ENCODE assay signal across 15 mouse cellular contexts in the genomic region with DNA sequence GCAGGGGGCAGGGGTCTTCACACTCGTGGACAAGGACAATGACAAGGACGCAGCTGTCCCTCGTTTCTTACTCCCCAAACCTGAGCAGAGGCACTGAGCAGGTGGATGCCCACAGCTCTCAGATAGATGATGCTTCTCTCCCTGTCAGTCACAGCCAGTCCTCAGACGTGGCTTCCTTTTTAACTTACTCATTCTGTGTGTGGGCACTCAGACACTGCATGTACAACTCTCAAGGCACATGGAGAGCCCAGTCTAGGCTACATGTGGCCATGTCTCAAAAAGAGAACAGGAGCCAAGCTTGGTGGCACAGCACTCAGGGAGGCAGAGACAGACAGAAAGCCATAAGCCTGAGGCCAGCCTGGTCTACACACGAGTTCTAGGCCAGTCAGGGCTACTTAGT. TPM values are rescaled to one million over a fixed set of nuclear protein-coding genes. Genes with fewer than 3 reads are reported as not detected.
DNase-seq lines count a peak whose midpoint lies in the region; ATAC-seq and TF ChIP-seq lines count a peak whose summit lies in the region.
"Had no signal": no experiment of that assay in that cellular context is flagged by ENCODE, and none has a peak within 500 bp of the region (broad histone marks: within the 10 kb centered on the region; RNA-seq: fewer than 3 reads in every experiment).

No protein-coding gene starts in this region.

- no peak for TF ChIP-seq CTCF in lung, adult 2 months (IDR thresholded peaks at IDR 0.05; ENCODE audit: insufficient read depth, low read length)

- intact Hi-C loops in left cerebral cortex, postnatal 4 days (cut with DNase I): no loop called here

- no peak for DNase-seq in heart, adult 18-20 months
- no peak for DNase-seq in lung, adult 2 months
- no peak for DNase-seq in left cerebral cortex, postnatal 4 days
- DNase-seq: gastrocnemius, postnatal 25 days; right cerebral cortex, postnatal 4 days; thymus, postnatal 25 days had no signal

- no peaks in the 10 kb centered on the region for H3K9me3 ChIP-seq in heart, embryonic 13.5 days
- no peaks in the 10 kb centered on the region for H3K9me3 ChIP-seq in lung, embryonic 15.5 days
- no peaks in the 10 kb centered on the region for H3K9me3 ChIP-seq in intestine, embryonic 15.5 days
- H3K9me3 ChIP-seq in stomach, embryonic 15.5 days: no peaks in the 10 kb centered on the region
- H3K9me3 ChIP-seq: embryonic facial prominence, embryonic 12.5 days; neural tube, embryonic 12.5 days had no signal

- H3K4me2 ChIP-seq in heart, embryonic 13.5 days: peak overlapping the region; percentile 46; the same call in 1 of the 2 replicates
- H3K4me2 ChIP-seq in lung, embryonic 15.5 days: no peak overlapping the region
- peak overlapping the region; percentile 22 for H3K4me2 ChIP-seq in intestine, embryonic 15.5 days (replicated peaks)
- H3K4me2 ChIP-seq in stomach, embryonic 15.5 days: peak overlapping the region; percentile 15; the same call in 1 of the 2 replicates
- H3K4me2 ChIP-seq: embryonic facial prominence, embryonic 12.5 days; neural tube, embryonic 12.5 days had no signal

- no peak overlapping the region for H3K4me3 ChIP-seq in heart, embryonic 13.5 days
- H3K4me3 ChIP-seq in lung, embryonic 15.5 days: no peak overlapping the region
- H3K4me3 ChIP-seq in lung, adult 2 months (replicated peaks; ENCODE audit: extremely low read depth, low read depth, low read length): no peak overlapping the region
- no peak overlapping the region for H3K4me3 ChIP-seq in intestine, embryonic 15.5 days (replicated peaks)
- H3K4me3 ChIP-seq in stomach, embryonic 15.5 days (replicated peaks): no peak overlapping the region
- H3K4me3 ChIP-seq: embryonic facial prominence, embryonic 12.5 days; neural tube, embryonic 12.5 days had no signal

- 57% methylated on average over 5 of the region's 5 CpGs for WGBS in heart, embryonic 13.5 days
- WGBS in lung, embryonic 15.5 days: 69% methylated on average over 5 of the region's 5 CpGs
- 64% methylated on average over 5 of the region's 5 CpGs for WGBS in lung, adult 2 months
- 56% methylated on average over 5 of the region's 5 CpGs for WGBS in intestine, embryonic 15.5 days
- 65% methylated on average over 5 of the region's 5 CpGs for WGBS in stomach, embryonic 15.5 days

- peak overlapping the region; percentile 51; the same call in 1 of the 2 replicates for H3K9ac ChIP-seq in heart, embryonic 13.5 days
- H3K9ac ChIP-seq in lung, embryonic 15.5 days: no peak overlapping the region
- H3K9ac ChIP-seq in intestine, embryonic 15.5 days: peak overlapping the region; percentile 24; the same call in 1 of the 2 replicates
- H3K9ac ChIP-seq in stomach, embryonic 15.5 days: no peak overlapping the region
- H3K9ac ChIP-seq: embryonic facial prominence, embryonic 12.5 days; neural tube, embryonic 12.5 days had no signal

- peaks cover 4% of the 10 kb centered on the region; the same call in 1 of the 2 replicates for H3K36me3 ChIP-seq in heart, embryonic 13.5 days
- no peaks in the 10 kb centered on the region for H3K36me3 ChIP-seq in lung, embryonic 15.5 days
- no peaks in the 10 kb centered on the region for H3K36me3 ChIP-seq in intestine, embryonic 15.5 days
- no peaks in the 10 kb centered on the region for H3K36me3 ChIP-seq in stomach, embryonic 15.5 days
- H3K36me3 ChIP-seq: embryonic facial prominence, embryonic 12.5 days; neural tube, embryonic 12.5 days had no signal

- H3K27ac ChIP-seq in heart, embryonic 13.5 days (replicated peaks): peak overlapping the region; percentile 87
- peak overlapping the region; percentile 56; the same call in 1 of the 2 replicates for H3K27ac ChIP-seq in lung, embryonic 15.5 days
- H3K27ac ChIP-seq in intestine, embryonic 15.5 days: peak overlapping the region; percentile 85
- H3K27ac ChIP-seq in stomach, embryonic 15.5 days: peak overlapping the region; percentile 86
- H3K27ac ChIP-seq: embryonic facial prominence, embryonic 12.5 days; neural tube, embryonic 12.5 days had no signal

- TF ChIP-seq POLR2A in lung, adult 2 months (IDR thresholded peaks at IDR 0.05; ENCODE audit: borderline replicate concordance, extremely low read depth, low read depth, low read length): no peak

- H3K4me1 ChIP-seq in heart, embryonic 13.5 days: peaks cover 41% of the 10 kb centered on the region
- peaks cover 20% of the 10 kb centered on the region for H3K4me1 ChIP-seq in lung, embryonic 15.5 days
- peaks cover 13% of the 10 kb centered on the region for H3K4me1 ChIP-seq in lung, adult 2 months (ENCODE audit: control insufficient read depth, insufficient read depth, low read length)
- peaks cover 25% of the 10 kb centered on the region for H3K4me1 ChIP-seq in intestine, embryonic 15.5 days (replicated peaks)
- H3K4me1 ChIP-seq in stomach, embryonic 15.5 days: peaks cover 23% of the 10 kb centered on the region

- H3K27me3 ChIP-seq in heart, embryonic 13.5 days (replicated peaks): no peaks in the 10 kb centered on the region
- no peaks in the 10 kb centered on the region for H3K27me3 ChIP-seq in lung, embryonic 15.5 days
- H3K27me3 ChIP-seq in intestine, embryonic 15.5 days (replicated peaks): no peaks in the 10 kb centered on the region
- H3K27me3 ChIP-seq in stomach, embryonic 15.5 days (replicated peaks): no peaks in the 10 kb centered on the region
- H3K27me3 ChIP-seq: embryonic facial prominence, embryonic 12.5 days; neural tube, embryonic 12.5 days had no signal

- ATAC-seq in heart, embryonic 13.5 days (ENCODE audit: extremely low read depth, insufficient number of reproducible peaks, low FRiP score, low TSS enrichment): no peak
- no peak for ATAC-seq in lung, embryonic 15.5 days (ENCODE audit: borderline replicate concordance, extremely low read depth, low FRiP score, low TSS enrichment)
- ATAC-seq in intestine, embryonic 15.5 days: no peak
- ATAC-seq in stomach, embryonic 15.5 days (ENCODE audit: insufficient read depth, low FRiP score, low read depth): no peak
- ATAC-seq: activated CD4-positive, CD25-positive, alpha-beta regulatory T cell, adult 4 months had no signal

RNA-seq across cellular contexts. Expression of a gene that starts 19.6 kb away (rescaled TPM):
- 1.2 and 1.6 TPM in 2 replicates for polyA plus RNA-seq in heart, embryonic 13.5 days (2015; fragmentation: Nextera tagmentation; extraction: Ambion mirVana)
- total RNA-seq in heart, adult 18-20 months (2021): 10 to 100 TPM; 11.3 to 12.8 TPM
- 2.6 and 3.0 TPM in 2 replicates for polyA plus RNA-seq in lung, embryonic 15.5 days (2015; fragmentation: Nextera tagmentation; extraction: Ambion mirVana)
- 14.9 and 22.4 TPM in 2 replicates for polyA plus RNA-seq in lung, adult 2 months (2012; rRNA removed)
- polyA plus RNA-seq in intestine, embryonic 15.5 days (2015; fragmentation: Nextera tagmentation; extraction: Ambion mirVana): 6.3 and 6.9 TPM in 2 replicates
- polyA plus RNA-seq in stomach, embryonic 15.5 days (2015; fragmentation: Nextera tagmentation; extraction: Ambion mirVana): 6.2 and 6.4 TPM in 2 replicates
- 10 to 100 TPM; 47.2 to 48.3 TPM for total RNA-seq in left cerebral cortex, postnatal 4 days (2021)

RNA-seq across cellular contexts. Expression of a gene that starts 36.7 kb away (rescaled TPM):
- polyA plus RNA-seq in heart, embryonic 13.5 days (2015; fragmentation: Nextera tagmentation; extraction: Ambion mirVana): 95.9 and 100 TPM in 2 replicates
- 10 to 100 TPM; 14.4 to 17.6 TPM for total RNA-seq in heart, adult 18-20 months (2021)
- polyA plus RNA-seq in lung, embryonic 15.5 days (2015; fragmentation: Nextera tagmentation; extraction: Ambion mirVana): 147 and 151 TPM in 2 replicates
- 154 and 173 TPM in 2 replicates for polyA plus RNA-seq in lung, adult 2 months (2012; rRNA removed)
- 111 and 126 TPM in 2 replicates for polyA plus RNA-seq in intestine, embryonic 15.5 days (2015; fragmentation: Nextera tagmentation; extraction: Ambion mirVana)
- polyA plus RNA-seq in stomach, embryonic 15.5 days (2015; fragmentation: Nextera tagmentation; extraction: Ambion mirVana): 121 and 122 TPM in 2 replicates
- 10 to 100 TPM; 22.7 to 25.5 TPM for total RNA-seq in left cerebral cortex, postnatal 4 days (2021)

RNA-seq across cellular contexts. Expression of a gene that starts 53.9 kb away (rescaled TPM):
- not detected in 2 replicates for polyA plus RNA-seq in heart, embryonic 13.5 days (2015; fragmentation: Nextera tagmentation; extraction: Ambion mirVana)
- not detected for total RNA-seq in heart, adult 18-20 months (2021)
- polyA plus RNA-seq in lung, embryonic 15.5 days (2015; fragmentation: Nextera tagmentation; extraction: Ambion mirVana): not detected in 2 replicates
- not detected in 2 replicates for polyA plus RNA-seq in lung, adult 2 months (2012; rRNA removed)
- polyA plus RNA-seq in intestine, embryonic 15.5 days (2015; fragmentation: Nextera tagmentation; extraction: Ambion mirVana): not detected in 2 replicates
- not detected in 2 replicates for polyA plus RNA-seq in stomach, embryonic 15.5 days (2015; fragmentation: Nextera tagmentation; extraction: Ambion mirVana)
- not detected for total RNA-seq in left cerebral cortex, postnatal 4 days (2021)
- total RNA-seq: gastrocnemius, postnatal 25 days; layer of hippocampus, postnatal 10 days had no signal
- polyA plus RNA-seq: activated CD4-positive, CD25-positive, alpha-beta regulatory T cell, adult 4 months; embryonic facial prominence, embryonic 12.5 days; liver, embryonic 16.5 days; neural tube, embryonic 12.5 days had no signal

RNA-seq across cellular contexts. Expression of a gene that starts 54.6 kb away (rescaled TPM):
- not detected in 2 replicates for polyA plus RNA-seq in heart, embryonic 13.5 days (2015; fragmentation: Nextera tagmentation; extraction: Ambion mirVana)
- not detected for total RNA-seq in heart, adult 18-20 months (2021)
- not detected in 2 replicates for polyA plus RNA-seq in lung, embryonic 15.5 days (2015; fragmentation: Nextera tagmentation; extraction: Ambion mirVana)
- not detected in 2 replicates for polyA plus RNA-seq in lung, adult 2 months (2012; rRNA removed)
- not detected in 2 replicates for polyA plus RNA-seq in intestine, embryonic 15.5 days (2015; fragmentation: Nextera tagmentation; extraction: Ambion mirVana)
- not detected in 2 replicates for polyA plus RNA-seq in stomach, embryonic 15.5 days (2015; fragmentation: Nextera tagmentation; extraction: Ambion mirVana)
- not detected for total RNA-seq in left cerebral cortex, postnatal 4 days (2021)
- total RNA-seq: gastrocnemius, postnatal 25 days; layer of hippocampus, postnatal 10 days had no signal
- polyA plus RNA-seq: activated CD4-positive, CD25-positive, alpha-beta regulatory T cell, adult 4 months; embryonic facial prominence, embryonic 12.5 days; liver, embryonic 16.5 days; neural tube, embryonic 12.5 days had no signal

Comparison
In these comparisons a context has a peak if more than half of its experiments do, and no peak if none do; other contexts are left out.
1. H3K9ac ChIP-seq: peak in heart, embryonic 13.5 days (single experiment) and intestine, embryonic 15.5 days (single experiment); none in lung, embryonic 15.5 days (single experiment) and stomach, embryonic 15.5 days (single experiment).
2. Peak in every context shown above with its lines, with median percentiles within 50 percentile points of each other: H3K27ac ChIP-seq.